Mouse (Mus musculus): ENCODE results near the gene E430018J23Rik. TPM values are rescaled to one million over a fixed set of nuclear protein-coding genes. Genes with fewer than 3 reads are reported as not detected.
"Not testable (repeated sequence)": the region's sequence is repeated elsewhere in the genome, so short reads cannot be mapped to it uniquely, and the experiment has no call there.

The E430018J23Rik gene
- polyA plus RNA-seq, 1 experiment = 11.9 TPM

DNA sequence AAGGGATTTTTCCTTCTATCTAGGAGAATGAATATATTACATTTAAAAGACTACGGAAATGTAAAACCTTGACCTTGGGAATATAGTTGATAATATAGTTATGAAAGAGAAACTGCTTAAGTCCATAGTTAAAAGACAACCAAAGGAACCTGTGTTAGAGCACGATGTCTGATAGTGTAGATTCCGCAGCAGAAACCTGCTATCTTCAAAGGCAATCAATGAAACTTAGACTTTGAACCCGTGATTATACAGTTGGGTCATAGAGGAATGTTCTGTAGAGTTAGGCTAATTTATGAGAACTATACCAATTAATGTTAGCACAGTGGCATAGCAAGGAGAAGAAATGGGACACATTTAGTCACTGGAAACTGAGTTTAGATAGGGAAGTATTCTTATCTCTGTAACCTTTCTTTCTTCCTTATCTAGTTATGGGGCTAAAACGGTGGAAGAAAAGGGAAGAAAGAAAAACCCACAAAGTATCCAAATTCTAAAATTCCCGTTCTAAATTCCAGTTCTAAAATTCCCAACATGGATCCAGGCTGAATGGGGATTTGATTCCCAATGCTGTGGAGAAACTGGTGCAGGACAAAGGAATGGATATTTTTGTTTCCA, 15.0 kb downstream of the E430018J23Rik start:
- no peak for DNase-seq (ENCODE audit: low read depth)

DNA sequence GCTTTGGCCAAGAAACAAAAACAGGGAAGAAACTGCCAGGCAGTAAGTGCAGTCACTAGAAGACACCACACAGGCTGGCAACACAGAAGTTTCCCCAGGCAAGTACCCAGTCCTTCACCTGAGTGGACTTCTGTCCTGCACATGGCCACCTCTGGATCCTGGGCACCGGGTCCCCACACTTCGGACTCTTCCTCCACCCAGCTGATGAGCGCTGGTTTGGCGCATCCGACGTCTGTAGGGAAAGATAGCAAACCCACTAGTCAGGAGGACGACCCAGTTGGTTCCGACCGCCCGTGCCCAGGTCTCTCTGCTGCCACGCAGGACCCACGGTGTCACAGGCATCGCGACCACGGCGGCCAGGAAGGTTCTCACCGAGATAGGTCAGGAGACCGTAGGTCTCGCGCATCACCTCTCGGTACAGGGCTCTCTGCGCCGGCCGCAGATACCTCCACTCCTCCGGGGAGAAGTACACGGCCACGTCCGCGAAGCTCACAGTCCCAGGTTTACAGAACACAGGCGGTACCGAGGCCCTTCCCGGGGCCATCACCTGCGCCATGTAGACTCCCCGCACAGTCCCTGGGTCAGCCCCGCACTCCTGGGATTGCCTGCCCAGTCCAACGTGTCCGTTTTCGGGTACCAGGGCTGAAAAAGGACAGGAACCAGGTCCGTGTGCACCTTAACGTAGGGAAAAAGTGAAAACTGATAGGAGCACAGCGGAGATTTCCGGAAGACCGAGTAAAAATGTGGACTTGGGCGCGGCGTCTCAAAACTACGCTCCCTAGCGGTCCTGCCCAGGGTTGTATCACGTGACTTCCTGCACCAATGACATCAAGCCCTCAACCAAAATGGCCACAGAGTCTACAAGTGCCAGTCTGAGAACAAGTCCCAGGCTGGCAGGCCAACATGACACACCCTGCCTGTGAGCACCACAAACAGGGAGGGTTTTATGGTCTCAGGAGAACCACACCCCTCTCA, 17.9 kb downstream of the E430018J23Rik start, which contains the start of gene Zfp747:
Gene Zfp747, minus strand, starts transcription at position 780 of the 975 bp plus-strand sequence.
- DNase-seq (ENCODE audit: low read depth) = not testable (repeated sequence)

- DNase-seq (ENCODE audit: low read depth) = not testable (repeated sequence)
These were observed 21.6 kb downstream of the E430018J23Rik start for GRCm38 (mm10) chr7:127371870-127372269.

DNA sequence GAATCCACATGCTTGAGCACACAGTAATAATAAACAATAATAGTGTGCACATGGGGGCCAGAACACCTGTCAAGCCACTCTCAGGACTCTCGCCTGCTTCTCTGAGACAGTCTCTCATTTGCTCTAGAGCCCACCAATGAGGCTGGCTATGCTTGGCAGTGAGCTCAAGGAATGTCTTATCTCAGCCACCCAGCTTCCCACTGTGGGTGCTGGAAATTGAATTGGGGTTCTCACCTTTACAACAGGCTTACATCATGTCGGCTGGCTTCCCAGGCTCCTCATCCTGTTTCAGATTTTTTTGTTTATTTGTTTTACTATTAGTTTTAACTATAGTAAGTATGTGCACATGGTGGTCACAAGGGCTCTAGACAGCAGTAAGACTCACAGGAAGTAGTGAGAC, 22.2 kb downstream of the E430018J23Rik start:
- DNase-seq (ENCODE audit: low read depth) = no peak

GRCm38 (mm10) chr7:127366249-127366648, 27.2 kb downstream of the E430018J23Rik start:
- DNase-seq (ENCODE audit: low read depth) = no peak

GRCm38 (mm10) chr7:127364166-127364565, 29.3 kb downstream of the E430018J23Rik start:
- no peak for DNase-seq (ENCODE audit: low read depth)

DNA sequence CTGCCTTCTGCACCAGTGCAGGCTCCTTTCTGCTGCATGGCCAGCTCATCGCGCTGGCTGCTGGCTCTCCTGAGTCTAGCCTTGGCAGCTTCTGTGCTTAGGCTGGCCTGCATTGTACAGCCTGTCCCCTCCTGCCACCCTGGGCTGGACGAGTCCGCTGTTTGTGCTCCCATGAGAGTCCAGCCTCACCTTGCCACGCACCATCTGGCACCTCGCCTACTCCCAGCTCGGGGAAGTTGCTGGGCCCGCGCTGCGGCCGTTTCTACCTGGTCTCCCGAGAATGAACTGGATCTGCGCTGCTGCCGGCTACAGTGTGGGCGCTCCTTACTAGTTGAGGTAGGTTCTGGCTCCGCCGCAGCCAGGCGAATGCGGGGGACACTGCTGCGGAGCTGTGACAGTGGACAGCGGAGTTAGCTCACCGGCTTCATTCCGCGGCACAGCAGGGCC, 29.9 kb downstream of the E430018J23Rik start:
- DNase-seq (ENCODE audit: low read depth) = no peak

GRCm38 (mm10) chr7:127362418-127362817, 31.0 kb downstream of the E430018J23Rik start:
- DNase-seq (ENCODE audit: low read depth) = not testable (repeated sequence)

GRCm38 (mm10) chr7:127361449-127361848, 32.0 kb downstream of the E430018J23Rik start:
- no peak for DNase-seq (ENCODE audit: low read depth)

DNA sequence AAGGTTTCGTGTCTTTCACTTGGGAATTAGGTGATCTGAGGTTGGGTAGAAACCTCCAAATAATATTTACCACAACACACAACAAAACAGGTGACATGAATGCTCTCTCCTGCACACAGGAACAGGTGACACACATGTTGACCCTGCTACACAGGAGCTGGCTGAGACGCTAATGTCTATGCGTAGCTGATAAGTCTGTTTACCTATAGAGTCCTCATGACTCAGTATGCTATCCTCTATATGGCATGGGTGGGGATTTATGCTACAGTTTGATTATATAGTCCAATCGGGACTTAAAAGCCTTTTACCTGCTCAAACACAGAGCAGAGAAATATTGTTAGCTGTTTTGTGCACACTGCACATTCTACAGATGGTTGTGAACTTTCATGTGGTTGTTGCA, 33.2 kb downstream of the E430018J23Rik start:
- DNase-seq (ENCODE audit: low read depth) = no peak

GRCm38 (mm10) chr7:127358472-127358871, 35.0 kb downstream of the E430018J23Rik start:
- no peak for DNase-seq (ENCODE audit: low read depth)

DNA sequence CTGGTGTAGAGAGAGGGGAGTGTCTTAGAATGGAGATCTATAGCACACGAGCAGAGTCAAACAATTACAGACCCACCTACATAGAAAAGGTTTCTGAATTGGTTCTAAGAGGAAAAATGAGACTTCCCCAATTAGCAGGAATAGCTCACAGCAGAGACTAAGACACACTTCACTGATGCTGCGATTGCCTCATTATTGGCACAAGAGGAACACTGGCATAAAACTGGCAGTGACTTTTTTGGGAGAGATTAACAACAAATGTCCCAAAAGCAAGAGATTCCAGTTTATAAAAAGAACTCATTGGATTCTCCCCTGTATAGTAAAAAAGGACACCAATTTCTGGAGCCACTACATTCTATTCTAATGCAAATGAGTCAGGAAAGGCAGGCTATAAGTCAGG, 35.6 kb downstream of the E430018J23Rik start:
- DNase-seq (ENCODE audit: low read depth) = no peak

DNA sequence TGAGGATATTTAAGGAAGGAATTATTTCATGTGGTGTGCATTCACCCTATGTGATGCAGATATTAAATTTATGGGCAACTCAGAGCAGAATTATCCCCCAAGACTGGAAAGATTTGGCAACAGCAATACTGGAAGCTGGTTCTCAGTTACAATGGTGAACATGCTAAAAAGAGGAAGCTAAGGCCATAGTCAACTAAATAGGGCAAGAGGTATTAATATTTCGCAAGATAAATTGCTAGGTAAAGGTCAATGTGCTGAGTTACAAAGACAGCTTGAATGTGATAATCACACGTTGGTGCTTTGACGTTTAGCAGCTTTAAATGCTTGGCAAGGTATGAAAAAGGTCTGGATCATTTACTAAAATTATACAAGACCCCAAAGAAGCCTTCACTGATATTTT, 37.6 kb downstream of the E430018J23Rik start:
- no peak for DNase-seq (ENCODE audit: low read depth)

DNA sequence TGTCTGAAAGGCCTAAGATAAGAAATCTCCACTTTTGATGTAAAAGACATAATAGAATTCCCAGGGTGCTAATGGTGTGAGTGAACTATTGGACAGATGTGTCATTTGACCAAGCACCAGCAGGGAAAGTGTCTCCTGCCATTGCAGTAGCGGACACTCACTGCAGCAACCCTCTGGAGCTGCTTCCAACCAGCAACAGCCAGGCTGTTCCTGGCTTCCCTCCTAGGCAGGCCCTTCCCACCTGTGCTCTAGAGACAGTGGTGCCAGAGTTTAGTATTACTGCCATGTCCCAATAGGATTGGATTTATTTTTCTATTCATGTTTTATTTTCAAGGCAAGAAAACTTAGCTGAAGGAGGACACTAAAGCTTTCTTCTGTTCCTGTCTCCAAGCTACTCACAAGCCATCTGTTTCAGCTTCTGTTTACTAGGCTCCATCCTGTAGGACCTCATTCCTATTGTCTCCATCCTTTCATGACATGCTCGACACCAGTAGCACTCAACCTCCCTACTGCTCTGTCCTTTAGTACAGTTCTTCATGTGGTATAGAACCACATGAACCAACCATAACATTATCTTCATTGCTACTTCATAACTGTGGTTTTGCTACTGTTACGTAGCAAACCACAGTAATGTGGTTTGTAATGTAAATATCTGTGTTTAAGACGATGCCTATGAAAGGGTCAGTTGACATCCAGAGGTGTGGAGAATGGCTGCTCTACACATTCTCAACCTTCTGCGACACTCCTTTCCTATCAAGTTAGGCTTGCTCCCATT, 42.0 kb downstream of the E430018J23Rik start:
- no peak for DNase-seq (ENCODE audit: low read depth)

DNA sequence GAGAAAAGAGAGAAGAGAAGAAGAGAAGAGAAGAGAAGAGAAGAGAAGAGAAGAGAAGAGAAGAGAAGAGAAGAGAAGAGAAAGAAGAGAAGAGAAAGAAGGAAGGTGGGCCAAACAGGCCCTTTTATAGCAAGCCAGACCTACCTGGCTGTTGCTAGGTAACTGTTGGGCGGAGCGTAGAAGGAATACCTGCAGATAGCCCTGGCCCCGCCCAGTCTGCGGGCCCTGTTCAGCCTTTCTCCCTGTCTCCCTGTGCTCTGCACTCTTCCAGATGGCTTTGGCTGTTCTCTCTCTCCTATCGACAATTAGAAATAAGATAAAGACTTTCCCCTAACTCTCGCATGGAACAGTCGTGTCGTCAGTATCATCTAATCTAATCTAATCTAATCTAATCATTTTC, 46.8 kb downstream of the E430018J23Rik start:
- no peak for DNase-seq (ENCODE audit: low read depth)

- no peak for DNase-seq (ENCODE audit: low read depth)
These were observed 47.7 kb downstream of the E430018J23Rik start, which contains the start of gene Zfp768 for GRCm38 (mm10) chr7:127345512-127346325. Zfp768 (minus strand) TSS chr7:127345589.

DNA sequence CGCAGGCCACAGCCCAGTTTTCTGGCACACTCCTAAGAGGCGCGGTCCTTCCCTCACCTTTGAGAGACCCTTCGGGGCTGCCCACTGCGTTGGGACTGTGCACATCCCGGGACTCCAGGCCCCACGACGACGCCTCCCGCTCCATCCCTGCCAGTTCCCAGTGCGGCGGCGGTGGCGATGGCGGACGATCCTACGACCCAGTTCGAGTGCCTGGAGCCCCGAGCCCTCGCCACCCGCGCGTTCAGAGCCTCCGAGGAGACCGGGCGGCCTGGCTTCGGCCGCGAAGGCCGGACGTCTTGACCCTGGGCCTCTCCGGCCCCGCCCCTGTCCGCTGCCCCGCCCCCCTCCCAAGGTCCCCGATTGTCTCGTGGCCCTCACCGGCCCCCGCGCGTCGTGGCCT, 48.3 kb downstream of the E430018J23Rik start:
- DNase-seq (ENCODE audit: low read depth) = no peak

GRCm38 (mm10) chr7:127344371-127344770, 49.1 kb downstream of the E430018J23Rik start:
- no peak for DNase-seq (ENCODE audit: low read depth)

DNA sequence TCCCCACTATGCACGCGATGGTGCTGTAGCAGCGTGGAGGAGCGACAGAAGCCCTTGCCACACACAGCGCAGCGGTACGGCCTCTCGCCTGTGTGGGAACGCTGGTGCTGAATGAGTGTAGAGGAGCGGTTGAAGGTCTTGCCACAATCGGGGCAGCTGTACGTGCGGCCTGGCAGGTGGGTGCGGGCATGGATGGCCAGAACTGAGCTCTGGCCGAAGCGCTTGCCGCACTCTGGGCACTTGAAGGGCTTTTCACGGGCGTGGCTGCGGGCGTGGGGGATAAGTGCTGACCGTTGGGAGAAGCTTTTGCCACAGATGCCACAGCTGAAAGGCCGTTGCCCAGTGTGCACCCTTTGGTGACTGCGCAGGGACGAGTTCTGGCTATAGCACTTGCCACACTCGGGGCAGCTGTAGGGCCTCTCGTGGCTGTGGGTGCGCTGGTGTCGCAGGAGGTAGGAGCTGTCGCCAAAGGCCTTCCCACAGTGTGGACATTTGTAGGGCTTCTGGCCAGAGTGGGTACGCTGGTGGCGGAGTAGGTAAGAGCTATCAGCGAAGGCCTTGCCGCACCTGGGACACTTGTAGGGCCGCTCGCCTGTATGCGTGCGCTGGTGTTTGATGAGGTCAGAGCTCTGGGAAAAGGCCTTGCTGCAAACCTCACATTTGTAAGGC, 49.9 kb downstream of the E430018J23Rik start:
- no peak for DNase-seq (ENCODE audit: low read depth)

- DNase-seq (ENCODE audit: low read depth) = no peak
These were observed 50.5 kb downstream of the E430018J23Rik start for GRCm38 (mm10) chr7:127342888-127343287.
